Mouse (Mus musculus) embryo, embryonic 11.5 days (tissue): ENCODE measurements around the gene 4933427I04Rik.

ENCODE experiments used
- DNase-seq: peaks from one replicate; pipeline ENCODE4 v3.0.0-alpha.2; 2012; ENCODE audit warnings: low read depth, low spot score

The 4933427I04Rik gene

GRCm38 (mm10) chr4:123859379-123859778, at the start of gene 4933427I04Rik:
4933427I04Rik (plus strand) TSS chr4:123859679.
- DNase-seq, result no peak

- DNase-seq, result no peak
Observed at GRCm38 (mm10) chr4:123810475-123811295, 48.8 kb upstream of the 4933427I04Rik start.

DNA sequence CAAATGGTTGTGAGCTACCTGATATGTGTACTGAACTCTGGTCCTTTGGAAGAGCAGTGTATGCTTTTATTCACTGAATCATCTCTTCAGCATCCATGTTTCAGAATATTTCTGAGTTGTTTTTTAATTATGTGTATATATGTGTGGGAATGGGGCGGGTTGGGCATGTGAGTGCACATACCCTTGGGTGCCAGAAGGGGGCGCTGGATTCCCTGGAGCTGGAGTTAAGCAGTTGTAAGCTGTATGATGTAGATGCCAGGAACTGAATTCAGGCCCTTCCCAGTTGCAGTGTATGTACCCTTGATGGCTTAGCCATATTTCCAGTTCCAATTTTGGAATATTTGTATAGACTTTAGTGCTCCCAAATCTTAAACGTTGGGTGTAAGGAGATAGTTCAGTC, 47.0 kb upstream of the 4933427I04Rik start:
- DNase-seq, result no peak

DNA sequence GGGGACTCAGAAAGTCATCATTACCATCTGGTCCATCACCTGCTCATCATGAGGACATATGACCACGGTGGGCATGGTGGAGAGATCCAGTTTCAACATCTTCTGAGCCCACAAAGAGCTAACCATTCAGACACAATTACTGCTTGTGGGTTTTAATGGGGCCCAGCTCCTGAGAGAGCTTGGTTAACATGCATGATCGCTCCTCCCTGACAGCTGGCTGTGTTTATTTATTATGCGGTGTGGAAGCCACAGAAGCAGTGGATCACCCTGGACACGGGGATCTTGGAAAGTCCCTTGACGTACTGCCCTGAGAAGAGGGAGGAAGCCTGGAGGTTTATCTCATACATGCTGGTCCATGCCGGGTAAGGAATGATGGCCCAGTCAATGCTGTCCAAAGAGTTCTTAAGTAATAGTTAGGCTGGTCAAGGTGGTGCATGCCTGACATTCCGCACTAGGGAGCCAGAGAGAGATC, 45.4 kb upstream of the 4933427I04Rik start:
- no peak for DNase-seq

GRCm38 (mm10) chr4:123819093-123819610, 40.3 kb upstream of the 4933427I04Rik start:
- no peak for DNase-seq

GRCm38 (mm10) chr4:123842126-123842525, 17.4 kb upstream of the 4933427I04Rik start:
- no peak for DNase-seq

DNA sequence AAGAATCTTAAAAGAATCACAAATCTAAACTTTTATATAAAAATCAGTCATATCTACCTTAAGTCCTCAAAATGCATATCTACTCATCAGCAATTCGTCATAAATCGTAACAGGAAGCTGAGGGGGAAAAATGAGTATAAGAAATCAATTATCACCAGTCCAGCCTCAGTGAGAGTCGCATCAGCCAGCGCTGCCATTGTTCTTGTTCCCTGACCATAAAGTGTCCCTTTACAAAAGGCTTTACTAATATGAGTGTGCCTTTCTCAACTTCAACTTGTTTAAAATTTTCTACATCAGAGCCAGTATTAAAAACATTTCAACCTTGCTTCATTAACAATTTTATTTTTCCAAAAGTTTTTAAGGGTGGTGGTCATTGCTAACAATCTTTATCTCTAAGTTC, 2.6 kb upstream of the 4933427I04Rik start:
- no peak for DNase-seq

DNA sequence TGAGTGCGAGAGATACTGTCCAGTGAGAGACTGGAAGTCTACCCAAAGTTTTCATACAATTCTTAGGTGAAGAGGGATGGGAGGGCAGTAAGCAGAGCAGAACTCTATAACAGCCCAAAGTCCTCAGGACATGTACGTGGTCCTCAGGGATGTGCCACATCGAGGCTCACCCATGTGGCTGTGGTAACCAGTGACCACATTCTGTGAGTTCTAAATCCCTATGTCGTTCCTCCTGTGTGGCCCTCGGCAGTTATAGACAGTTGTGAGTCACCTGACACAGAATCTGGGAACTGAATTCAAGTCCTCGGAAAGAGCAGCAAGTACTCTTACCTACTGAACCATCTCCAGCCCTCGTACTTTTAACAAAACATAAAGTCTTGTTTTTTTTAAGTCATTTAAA, 1.4 kb upstream of the 4933427I04Rik start:
- no peak for DNase-seq

DNA sequence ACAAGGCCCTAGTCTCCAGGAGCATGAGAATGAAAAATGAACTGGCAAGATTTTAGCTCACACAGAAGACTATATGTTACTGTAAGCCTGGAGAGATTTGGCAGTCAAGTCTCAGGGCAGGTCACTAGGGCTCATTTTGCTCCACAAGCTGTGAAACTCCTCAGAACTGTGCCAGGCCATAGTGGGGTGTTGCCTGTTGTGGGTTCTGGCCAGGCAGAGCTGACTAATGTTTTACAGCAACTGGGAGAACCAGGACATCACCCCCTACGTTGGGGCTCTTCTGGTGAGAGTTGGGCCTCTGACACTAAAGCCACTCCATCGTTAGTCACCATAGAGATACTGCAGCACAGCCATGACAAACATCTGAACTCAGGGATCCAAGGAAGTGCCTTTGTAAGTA, 324 bp downstream of the 4933427I04Rik start:
- no peak for DNase-seq

- DNase-seq, result no peak
Observed at GRCm38 (mm10) chr4:123860621-123861020, 1.1 kb downstream of the 4933427I04Rik start.

DNA sequence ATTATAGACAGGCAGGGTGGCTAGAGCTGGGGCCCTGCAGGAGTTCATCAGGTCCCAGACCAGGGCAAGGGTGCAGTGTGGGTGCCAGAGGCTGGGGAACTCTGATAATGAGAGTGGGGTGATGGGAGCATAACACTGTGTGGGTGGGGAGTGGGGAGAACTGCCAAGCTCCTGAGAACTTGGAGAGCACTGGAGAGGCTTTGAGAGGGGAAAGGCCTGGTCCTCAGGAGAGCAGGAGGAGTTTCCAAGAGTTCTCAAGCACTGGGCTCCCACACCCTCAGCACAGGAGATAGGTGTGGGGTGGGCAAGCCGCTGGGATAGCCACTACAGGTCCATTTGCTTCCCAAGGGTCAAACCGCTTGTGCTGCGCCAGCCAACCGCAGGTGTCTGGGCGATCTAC, 34.2 kb downstream of the 4933427I04Rik start:
- no peak for DNase-seq

- DNase-seq, result no peak
Observed at GRCm38 (mm10) chr4:123894295-123894694, 34.8 kb downstream of the 4933427I04Rik start.

- no peak for DNase-seq
Observed at GRCm38 (mm10) chr4:123898696-123899095, 39.2 kb downstream of the 4933427I04Rik start.

GRCm38 (mm10) chr4:123903432-123903831, 44.0 kb downstream of the 4933427I04Rik start:
- DNase-seq, result no peak

GRCm38 (mm10) chr4:123904333-123905125, 45.0 kb downstream of the 4933427I04Rik start, which contains the start of gene Mycbp:
Mycbp (plus strand) TSS chr4:123904832.
- DNase-seq, result peak; percentile 99

GRCm38 (mm10) chr4:123905126-123905668, 45.7 kb downstream of the 4933427I04Rik start:
- no peak for DNase-seq

GRCm38 (mm10) chr4:123911503-123911902, 52.0 kb downstream of the 4933427I04Rik start:
- no peak for DNase-seq

- no peak for DNase-seq
Observed at GRCm38 (mm10) chr4:123912431-123912830, 53.0 kb downstream of the 4933427I04Rik start.
